Mouse (Mus musculus) intestine, embryonic 16.5 days (tissue): ENCODE measurements around the gene Crtc3. TPM values are rescaled to one million over a fixed set of nuclear protein-coding genes. Genes with fewer than 3 reads are reported as not detected.

ENCODE experiments used
- ATAC-seq: fragments of 200-750 bp; cut with Nextera tagmentation; 2 replicates; pipeline ENCODE4 v1.8.0; 2017; ENCODE audit warnings: moderate TSS enrichment, moderate library complexity
- H3K27ac ChIP-seq: fragments of 300-500 bp; sonication (generic); 2 replicates; pipeline ENCODE4 v1.5.1; 2014; ENCODE audit warnings: mild to moderate bottlenecking, low read length
- H3K27me3 ChIP-seq: fragments of 300-500 bp; sonication (generic); replicated peaks from 2 replicates; pipeline ENCODE4 v1.6.1; 2014; ENCODE audit warnings: low read length, control low read depth, mixed read lengths; ENCODE audit not compliant: control insufficient read depth, insufficient read depth
- H3K36me3 ChIP-seq: fragments of 300-500 bp; sonication (generic); 2 replicates; pipeline ENCODE4 v1.6.1; 2014; ENCODE audit warnings: low read length, control low read depth; ENCODE audit not compliant: control insufficient read depth, insufficient read depth
- H3K4me1 ChIP-seq: fragments of 300-500 bp; sonication (generic); 2 replicates; pipeline ENCODE4 v1.6.1; 2014; ENCODE audit warnings: low read length, control low read depth, mixed read lengths; ENCODE audit not compliant: control insufficient read depth, insufficient read depth
- H3K4me2 ChIP-seq: fragments of 300-500 bp; sonication (generic); 2 replicates; pipeline ENCODE4 v1.6.1; 2014; ENCODE audit warnings: low read depth, low read length, control low read depth
- H3K4me3 ChIP-seq: fragments of 300-500 bp; sonication (generic); 2 replicates; pipeline ENCODE4 v1.5.1; 2014; ENCODE audit warnings: mild to moderate bottlenecking, low read length
- H3K9ac ChIP-seq: fragments of 300-500 bp; sonication (generic); 2 replicates; pipeline ENCODE4 v1.6.1; 2014; ENCODE audit warnings: low read depth, low read length
- H3K9me3 ChIP-seq: fragments of 300-500 bp; sonication (generic); 2 replicates; pipeline ENCODE4 v1.6.1; 2016; ENCODE audit warnings: low read length, control low read depth; ENCODE audit not compliant: control insufficient read depth
- WGBS: fragments of 180-500 bp; shearing (Covaris S2); extraction: QIAGEN DNeasy Blood & Tissue Kit; methylation state at CpG from one replicate; pipeline ENCODE4 v1.1.7; 2014; 5-methylcytosine and 5-hydroxymethylcytosine counted together
- polyA plus RNA-seq: library from polyadenylated mRNA; unstranded; fragments of >200 nt; fragmentation: Nextera tagmentation; extraction: Ambion mirVana; gene quantifications from 2 replicates; pipeline ENCODE4 v1.2.1, GENCODE M21; 2015

Gene Crtc3
- polyA plus RNA-seq, 1 experiment from 2014 or later = 9.6 TPM

GRCm38 (mm10) chr7:80636953-80637800 is 51.5 kb downstream of the Crtc3 start:
- Histone ChIP-seq H3K9me3 (no peaks in the 10 kb centered on the region), H3K36me3 (no peaks in the 10 kb centered on the region), H3K27me3 (no peaks in the 10 kb centered on the region), H3K4me1 (peaks cover 35% of the 10 kb centered on the region), H3K9ac (no peak overlapping the region), H3K27ac (no peak overlapping the region), H3K4me3 (no peak overlapping the region), H3K4me2 (no peak overlapping the region)
- no peak for ATAC-seq
- 67% methylated on average over 9 of the region's 9 CpGs for WGBS

GRCm38 (mm10) chr7:80636288-80636952 is 52.3 kb downstream of the Crtc3 start:
- Histone ChIP-seq H3K36me3 (no peaks in the 10 kb centered on the region), H3K4me3 (no peak overlapping the region), H3K9ac (no peak overlapping the region), H3K9me3 (no peaks in the 10 kb centered on the region), H3K27me3 (no peaks in the 10 kb centered on the region), H3K4me2 (no peak overlapping the region), H3K27ac (no peak overlapping the region), H3K4me1 (peaks cover 28% of the 10 kb centered on the region)
- ATAC-seq = no peak
- 63% methylated on average over 17 of the region's 17 CpGs for WGBS

- WGBS = 28% methylated on average over 5 of the region's 5 CpGs
- no peak overlapping the region for H3K4me3 ChIP-seq
- no peak overlapping the region for H3K9ac ChIP-seq
- H3K9me3 ChIP-seq = no peaks in the 10 kb centered on the region
- peaks cover 27% of the 10 kb centered on the region for H3K4me1 ChIP-seq
- no peaks in the 10 kb centered on the region for H3K27me3 ChIP-seq
- H3K36me3 ChIP-seq = no peaks in the 10 kb centered on the region
- H3K4me2 ChIP-seq = no peak overlapping the region
- no peak overlapping the region for H3K27ac ChIP-seq
- no peak for ATAC-seq
Observed at GRCm38 (mm10) chr7:80635866-80636265, 52.8 kb downstream of the Crtc3 start.

GRCm38 (mm10) chr7:80634741-80635140 is 53.9 kb downstream of the Crtc3 start:
- H3K27ac ChIP-seq = no peak overlapping the region
- no peak overlapping the region for H3K4me3 ChIP-seq
- H3K9me3 ChIP-seq = no peaks in the 10 kb centered on the region
- H3K4me2 ChIP-seq = no peak overlapping the region
- no peak overlapping the region for H3K9ac ChIP-seq
- H3K27me3 ChIP-seq = no peaks in the 10 kb centered on the region
- H3K36me3 ChIP-seq = no peaks in the 10 kb centered on the region
- ATAC-seq = no peak
- peaks cover 29% of the 10 kb centered on the region for H3K4me1 ChIP-seq
- WGBS = 66% methylated on average over 9 of the region's 9 CpGs

GRCm38 (mm10) chr7:80633635-80634034 is 55.0 kb downstream of the Crtc3 start:
- no peak overlapping the region for H3K27ac ChIP-seq
- H3K4me3 ChIP-seq = no peak overlapping the region
- H3K9ac ChIP-seq = no peak overlapping the region
- H3K4me1 ChIP-seq = peaks cover 40% of the 10 kb centered on the region
- no peak for ATAC-seq
- no peaks in the 10 kb centered on the region for H3K27me3 ChIP-seq
- WGBS = 95% methylated on average over 2 of the region's 2 CpGs
- no peaks in the 10 kb centered on the region for H3K36me3 ChIP-seq
- H3K9me3 ChIP-seq = no peaks in the 10 kb centered on the region
- no peak overlapping the region for H3K4me2 ChIP-seq

GRCm38 (mm10) chr7:80631993-80632392 is 56.7 kb downstream of the Crtc3 start:
- Histone ChIP-seq H3K4me1 (peaks cover 32% of the 10 kb centered on the region), H3K9ac (no peak overlapping the region), H3K4me3 (no peak overlapping the region), H3K36me3 (no peaks in the 10 kb centered on the region), H3K27ac (no peak overlapping the region), H3K4me2 (no peak overlapping the region), H3K9me3 (no peaks in the 10 kb centered on the region), H3K27me3 (no peaks in the 10 kb centered on the region)
- ATAC-seq = no peak
- WGBS = 68% methylated on average over 6 of the region's 6 CpGs

GRCm38 (mm10) chr7:80631405-80631804 is 57.3 kb downstream of the Crtc3 start:
- Histone ChIP-seq H3K4me3 (no peak overlapping the region), H3K9ac (no peak overlapping the region), H3K36me3 (no peaks in the 10 kb centered on the region), H3K27ac (no peak overlapping the region), H3K4me1 (peaks cover 26% of the 10 kb centered on the region), H3K27me3 (no peaks in the 10 kb centered on the region), H3K4me2 (no peak overlapping the region), H3K9me3 (no peaks in the 10 kb centered on the region)
- no peak for ATAC-seq
- 77% methylated on average over 3 of the region's 3 CpGs for WGBS

- 35% methylated on average over 12 of the region's 12 CpGs for WGBS
- H3K27me3 ChIP-seq = no peaks in the 10 kb centered on the region
- peak overlapping the region; percentile 75 for H3K27ac ChIP-seq
- ATAC-seq = peak; percentile 54
- no peaks in the 10 kb centered on the region for H3K36me3 ChIP-seq
- no peak overlapping the region for H3K9ac ChIP-seq
- no peak overlapping the region for H3K4me3 ChIP-seq
- peak overlapping the region; percentile 35; the same call in 1 of the 2 replicates for H3K4me2 ChIP-seq
- no peaks in the 10 kb centered on the region for H3K9me3 ChIP-seq
- H3K4me1 ChIP-seq = peaks cover 21% of the 10 kb centered on the region
Observed at GRCm38 (mm10) chr7:80629369-80629768, 59.3 kb downstream of the Crtc3 start.

GRCm38 (mm10) chr7:80628708-80629183 is 59.9 kb downstream of the Crtc3 start:
- H3K9ac ChIP-seq = peak overlapping the region; percentile 39; the same call in 1 of the 2 replicates
- ATAC-seq = peak; percentile 69
- peak overlapping the region; percentile 35 for H3K4me2 ChIP-seq
- H3K4me1 ChIP-seq = peaks cover 21% of the 10 kb centered on the region
- H3K4me3 ChIP-seq = no peak overlapping the region
- 0 out of 2 replicates have a peak, but pooled peaks cover 3% of the 10 kb centered on the region for H3K36me3 ChIP-seq
- H3K27ac ChIP-seq = peak overlapping the region; percentile 75
- WGBS = 24% methylated on average over 8 of the region's 8 CpGs
- no peaks in the 10 kb centered on the region for H3K9me3 ChIP-seq
- no peaks in the 10 kb centered on the region for H3K27me3 ChIP-seq
